Mouse (Mus musculus): ENCODE data around the gene Tnnt3. TPM values are rescaled to one million over a fixed set of nuclear protein-coding genes. Genes with fewer than 3 reads are reported as not detected.
A peak's percentile ranks its signal among the peaks of the same experiment; 100 is the strongest.

Tnnt3 gene
- polyA plus RNA-seq, 1 experiment from 2014 or later = 5.8 TPM

DNA sequence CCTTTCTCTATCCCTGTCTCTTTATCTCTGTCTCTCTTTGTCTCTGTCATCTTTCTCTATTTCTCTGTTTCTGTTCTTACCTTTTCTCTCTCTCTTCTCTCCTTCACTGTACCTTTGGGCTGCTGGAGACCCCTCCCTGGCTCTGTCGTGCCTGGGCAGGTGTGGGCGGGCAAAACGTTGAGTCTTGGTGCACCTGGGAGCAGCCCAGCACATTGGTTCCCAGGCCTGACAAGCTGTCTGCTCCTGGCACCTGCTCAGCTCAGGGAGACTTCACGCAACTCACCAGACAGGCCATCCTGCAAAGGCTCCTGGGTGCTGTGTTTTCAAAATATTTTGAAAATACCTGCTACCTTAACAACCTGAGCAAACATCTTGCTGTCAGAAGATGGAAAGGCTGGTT, 4.6 kb downstream of the Tnnt3 start:
- 80% methylated on average over 4 of the region's 4 CpGs for WGBS
- H3K4me3 ChIP-seq (ENCODE audit: control insufficient read depth in 1 of 2, insufficient read depth in 1 of 2, low read depth in 1 of 2, low read length in 2 of 2) = no peak overlapping the region
- H3K9me3 ChIP-seq (ENCODE audit: control insufficient read depth, low read length) = no peaks in the 10 kb centered on the region
- H3K27me3 ChIP-seq (ENCODE audit: control insufficient read depth, insufficient read depth, low read length) = no peaks in the 10 kb centered on the region
- no peak for ATAC-seq (ENCODE audit: insufficient number of reproducible peaks, insufficient read depth, low FRiP score, low read depth)
- H3K4me1 ChIP-seq (ENCODE audit: control insufficient read depth in 2 of 2, insufficient read depth in 2 of 2, low read length in 2 of 2) = peaks cover 34 to 40% of the 10 kb centered on the region in 2 experiments
- H3K27ac ChIP-seq (replicated peaks in 1 of 2; ENCODE audit: control insufficient read depth in 1 of 2, insufficient read depth in 1 of 2, low read depth in 2 of 2, low read length in 2 of 2) = no peak overlapping the region
- H3K9ac ChIP-seq (ENCODE audit: low read length) = no peak overlapping the region
- H3K4me2 ChIP-seq (ENCODE audit: low read length) = no peak overlapping the region
- H3K36me3 ChIP-seq (ENCODE audit: control insufficient read depth, insufficient read depth, low read length) = no peaks in the 10 kb centered on the region

DNA sequence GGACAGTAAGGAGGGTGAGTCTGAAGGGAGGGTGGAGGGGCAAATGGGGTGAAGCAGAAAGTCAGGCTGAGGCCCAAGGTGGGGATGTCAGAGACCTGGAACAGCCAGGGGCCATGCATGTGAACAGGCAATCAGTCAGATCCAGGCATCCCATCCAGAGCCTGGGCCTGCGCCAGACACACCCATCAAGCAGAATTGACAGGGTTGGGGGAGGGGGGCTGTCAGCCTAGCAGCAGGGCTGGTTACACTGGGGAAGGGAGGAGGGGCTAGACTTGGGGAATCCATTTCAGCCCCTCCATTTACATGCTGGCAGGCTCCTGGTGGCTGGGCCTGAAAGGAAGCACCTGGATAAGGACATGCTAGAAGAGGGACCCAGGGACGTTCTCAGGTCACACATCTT, 7.3 kb downstream of the Tnnt3 start:
- no peak overlapping the region for H3K4me3 ChIP-seq (ENCODE audit: control insufficient read depth in 1 of 2, insufficient read depth in 1 of 2, low read depth in 1 of 2, low read length in 2 of 2)
- H3K27ac ChIP-seq (replicated peaks in 1 of 2; ENCODE audit: control insufficient read depth in 1 of 2, insufficient read depth in 1 of 2, low read depth in 2 of 2, low read length in 2 of 2) = no peak overlapping the region
- no peak overlapping the region for H3K9ac ChIP-seq (ENCODE audit: low read length)
- no peak overlapping the region for H3K4me2 ChIP-seq (ENCODE audit: low read length)
- H3K9me3 ChIP-seq (ENCODE audit: control insufficient read depth, low read length) = no peaks in the 10 kb centered on the region
- 41% methylated on average over 2 of the region's 2 CpGs for WGBS
- ATAC-seq (ENCODE audit: insufficient number of reproducible peaks, insufficient read depth, low FRiP score, low read depth) = no peak
- H3K4me1 ChIP-seq (ENCODE audit: control insufficient read depth in 2 of 2, insufficient read depth in 2 of 2, low read length in 2 of 2) = peaks cover 30 to 38% of the 10 kb centered on the region in 2 experiments
- no peaks in the 10 kb centered on the region for H3K27me3 ChIP-seq (ENCODE audit: control insufficient read depth, insufficient read depth, low read length)
- H3K36me3 ChIP-seq (ENCODE audit: control insufficient read depth, insufficient read depth, low read length) = no peaks in the 10 kb centered on the region

- H3K27ac ChIP-seq (replicated peaks in 1 of 2; ENCODE audit: control insufficient read depth in 1 of 2, insufficient read depth in 1 of 2, low read depth in 2 of 2, low read length in 2 of 2) = no peak overlapping the region
- no peaks in the 10 kb centered on the region for H3K9me3 ChIP-seq (ENCODE audit: control insufficient read depth, low read length)
- no peak overlapping the region for H3K9ac ChIP-seq (ENCODE audit: low read length)
- H3K27me3 ChIP-seq (ENCODE audit: control insufficient read depth, insufficient read depth, low read length) = no peaks in the 10 kb centered on the region
- no peak for ATAC-seq (ENCODE audit: insufficient number of reproducible peaks, insufficient read depth, low FRiP score, low read depth)
- H3K4me3 ChIP-seq (ENCODE audit: control insufficient read depth in 1 of 2, insufficient read depth in 1 of 2, low read depth in 1 of 2, low read length in 2 of 2) = no peak overlapping the region
- 45% methylated on average over 4 of the region's 4 CpGs for WGBS
- H3K4me2 ChIP-seq (ENCODE audit: low read length) = no peak overlapping the region
- no peaks in the 10 kb centered on the region for H3K36me3 ChIP-seq (ENCODE audit: control insufficient read depth, insufficient read depth, low read length)
- H3K4me1 ChIP-seq (ENCODE audit: control insufficient read depth in 2 of 2, insufficient read depth in 2 of 2, low read length in 2 of 2) = peaks cover 30 to 38% of the 10 kb centered on the region in 2 experiments
Measured at GRCm38 (mm10) chr7:142506501-142506900, 7.9 kb downstream of the Tnnt3 start.

- Histone ChIP-seq H3K9ac (ENCODE audit: low read length) (no peak overlapping the region), H3K4me2 (ENCODE audit: low read length) (no peak overlapping the region), H3K27me3 (ENCODE audit: control insufficient read depth, insufficient read depth, low read length) (no peaks in the 10 kb centered on the region), H3K4me3 (ENCODE audit: control insufficient read depth in 1 of 2, insufficient read depth in 1 of 2, low read depth in 1 of 2, low read length in 2 of 2) (no peak overlapping the region), H3K4me1 (ENCODE audit: control insufficient read depth in 2 of 2, insufficient read depth in 2 of 2, low read length in 2 of 2) (peaks cover 30 to 38% of the 10 kb centered on the region in 2 experiments), H3K36me3 (ENCODE audit: control insufficient read depth, insufficient read depth, low read length) (no peaks in the 10 kb centered on the region), H3K27ac (replicated peaks in 1 of 2; ENCODE audit: control insufficient read depth in 1 of 2, insufficient read depth in 1 of 2, low read depth in 2 of 2, low read length in 2 of 2) (no peak overlapping the region), H3K9me3 (ENCODE audit: control insufficient read depth, low read length) (no peaks in the 10 kb centered on the region)
- no peak for ATAC-seq (ENCODE audit: insufficient number of reproducible peaks, insufficient read depth, low FRiP score, low read depth)
- WGBS = 93% methylated on average over 9 of the region's 9 CpGs
Measured at GRCm38 (mm10) chr7:142507453-142507852, 8.8 kb downstream of the Tnnt3 start.

DNA sequence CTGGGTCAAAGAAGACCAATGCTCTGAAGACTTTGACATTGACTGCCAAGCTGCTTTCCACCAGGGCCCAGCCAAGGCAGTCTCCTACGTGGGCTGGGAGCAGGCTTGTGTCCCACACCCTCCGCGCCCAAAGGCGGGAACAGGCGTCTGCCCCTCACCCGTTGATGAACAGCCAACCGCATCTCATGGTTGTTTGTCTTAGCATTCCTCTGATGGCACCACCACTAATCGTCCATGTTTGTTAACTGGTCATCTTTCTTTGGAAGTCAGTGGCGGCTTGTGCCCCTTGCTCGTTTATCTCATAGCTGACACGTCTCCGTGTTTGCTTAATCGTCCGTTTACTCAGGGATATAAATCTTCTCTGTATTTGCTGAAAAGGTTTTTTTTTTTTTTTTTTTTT, 10.9 kb downstream of the Tnnt3 start:
- ATAC-seq (ENCODE audit: insufficient number of reproducible peaks, insufficient read depth, low FRiP score, low read depth) = no peak
- H3K9ac ChIP-seq (ENCODE audit: low read length) = no peak overlapping the region; the same call in 1 of the 2 replicates
- no peak overlapping the region for H3K4me3 ChIP-seq (ENCODE audit: control insufficient read depth in 1 of 2, insufficient read depth in 1 of 2, low read depth in 1 of 2, low read length in 2 of 2)
- WGBS = 55% methylated on average over 14 of the region's 14 CpGs
- peaks cover 30 to 38% of the 10 kb centered on the region in 2 experiments for H3K4me1 ChIP-seq (ENCODE audit: control insufficient read depth in 2 of 2, insufficient read depth in 2 of 2, low read length in 2 of 2)
- no peaks in the 10 kb centered on the region for H3K27me3 ChIP-seq (ENCODE audit: control insufficient read depth, insufficient read depth, low read length)
- H3K36me3 ChIP-seq (ENCODE audit: control insufficient read depth, insufficient read depth, low read length) = no peaks in the 10 kb centered on the region
- H3K27ac ChIP-seq (replicated peaks in 1 of 2; ENCODE audit: control insufficient read depth in 1 of 2, insufficient read depth in 1 of 2, low read depth in 2 of 2, low read length in 2 of 2) = peak overlapping the region; percentile 48 to 72
- no peaks in the 10 kb centered on the region for H3K9me3 ChIP-seq (ENCODE audit: control insufficient read depth, low read length)
- H3K4me2 ChIP-seq (ENCODE audit: low read length) = no peak overlapping the region

DNA sequence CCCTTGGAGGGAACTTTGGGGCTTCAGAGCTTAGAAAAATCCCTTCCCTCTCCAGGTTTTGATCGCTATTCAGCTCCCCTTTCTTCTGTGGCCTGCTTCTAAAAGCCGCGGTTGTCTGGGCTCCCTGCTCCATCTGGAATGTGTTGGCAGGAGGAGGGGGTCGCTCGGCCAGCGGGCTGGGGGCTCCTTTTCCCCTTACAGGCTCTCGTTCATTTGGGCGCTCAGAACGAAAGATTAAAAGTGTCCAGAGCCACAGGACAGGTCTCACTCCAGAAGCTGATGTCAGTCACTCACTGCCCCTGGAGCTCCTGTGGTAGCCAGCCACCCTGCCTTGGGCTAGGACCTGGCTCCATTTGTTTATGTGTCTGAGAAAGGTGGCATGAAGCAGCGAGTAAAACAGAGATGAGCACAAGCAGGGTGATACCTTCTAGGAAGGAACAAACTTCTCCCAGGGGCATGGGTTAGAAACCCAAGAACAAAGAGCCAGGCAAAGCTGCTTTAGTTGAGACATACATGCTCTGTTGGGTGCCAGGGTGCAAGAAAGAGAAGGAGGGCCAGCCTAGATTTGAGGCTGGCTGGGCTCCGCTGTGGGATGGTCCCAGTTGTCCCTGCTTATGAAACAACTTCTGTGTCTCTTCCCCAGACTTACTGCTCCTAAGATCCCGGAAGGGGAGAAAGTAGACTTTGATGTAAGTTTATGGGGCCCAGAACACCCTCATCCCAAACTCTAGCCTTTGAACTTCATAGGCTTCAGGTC, 11.6 kb downstream of the Tnnt3 start:
- peaks cover 28 to 38% of the 10 kb centered on the region in 2 experiments for H3K4me1 ChIP-seq (ENCODE audit: control insufficient read depth in 2 of 2, insufficient read depth in 2 of 2, low read length in 2 of 2)
- peak overlapping the region; percentile 61 for H3K9ac ChIP-seq (ENCODE audit: low read length)
- peak overlapping the region; percentile 61 to 72 for H3K27ac ChIP-seq (replicated peaks in 1 of 2; ENCODE audit: control insufficient read depth in 1 of 2, insufficient read depth in 1 of 2, low read depth in 2 of 2, low read length in 2 of 2)
- H3K36me3 ChIP-seq (ENCODE audit: control insufficient read depth, insufficient read depth, low read length) = no peaks in the 10 kb centered on the region
- no peaks in the 10 kb centered on the region for H3K9me3 ChIP-seq (ENCODE audit: control insufficient read depth, low read length)
- no peak for ATAC-seq (ENCODE audit: insufficient number of reproducible peaks, insufficient read depth, low FRiP score, low read depth)
- WGBS = 21% methylated on average over 12 of the region's 12 CpGs
- H3K27me3 ChIP-seq (ENCODE audit: control insufficient read depth, insufficient read depth, low read length) = no peaks in the 10 kb centered on the region
- no peak overlapping the region for H3K4me3 ChIP-seq (ENCODE audit: control insufficient read depth in 1 of 2, insufficient read depth in 1 of 2, low read depth in 1 of 2, low read length in 2 of 2)
- H3K4me2 ChIP-seq (ENCODE audit: low read length) = no peak overlapping the region

DNA sequence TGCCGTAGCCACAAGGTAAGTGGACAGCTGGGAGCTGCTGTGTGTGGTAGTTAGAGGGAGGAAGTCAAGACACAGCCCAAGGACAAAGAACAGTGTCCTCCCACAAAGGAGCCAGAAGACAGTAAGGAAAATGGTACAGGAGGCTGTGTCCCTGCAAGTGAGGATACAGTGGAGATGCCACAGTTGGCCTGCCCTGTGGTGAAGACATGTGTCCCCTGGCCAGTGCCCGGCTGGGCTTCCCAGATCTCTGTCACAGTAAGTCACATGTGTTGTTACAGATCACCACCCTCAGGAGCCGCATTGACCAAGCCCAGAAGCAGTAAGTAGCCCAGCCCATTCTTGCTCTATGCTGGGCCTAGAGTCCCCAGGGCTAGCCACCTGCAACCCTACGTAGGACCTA, 15.4 kb downstream of the Tnnt3 start:
- Histone ChIP-seq H3K27me3 (ENCODE audit: control insufficient read depth, insufficient read depth, low read length) (no peaks in the 10 kb centered on the region), H3K4me2 (ENCODE audit: low read length) (no peak overlapping the region), H3K27ac (replicated peaks in 1 of 2; ENCODE audit: control insufficient read depth in 1 of 2, insufficient read depth in 1 of 2, low read depth in 2 of 2, low read length in 2 of 2) (no peak overlapping the region), H3K4me3 (ENCODE audit: control insufficient read depth in 1 of 2, insufficient read depth in 1 of 2, low read depth in 1 of 2, low read length in 2 of 2) (no peak overlapping the region), H3K9me3 (ENCODE audit: control insufficient read depth, low read length) (no peaks in the 10 kb centered on the region), H3K9ac (ENCODE audit: low read length) (no peak overlapping the region), H3K36me3 (ENCODE audit: control insufficient read depth, insufficient read depth, low read length) (no peaks in the 10 kb centered on the region), H3K4me1 (ENCODE audit: control insufficient read depth in 2 of 2, insufficient read depth in 2 of 2, low read length in 2 of 2) (peaks cover 30 to 36% of the 10 kb centered on the region in 2 experiments)
- ATAC-seq (ENCODE audit: insufficient number of reproducible peaks, insufficient read depth, low FRiP score, low read depth) = no peak
- 77% methylated on average over 4 of the region's 4 CpGs for WGBS

Data from heart, embryonic 14.5 days (tissue).